Comparison of ENCODE assay signal across 22 mouse cellular contexts in genomic region chr6:47911650-47912049, GRCm38 (mm10).
"Had no signal": no experiment of that assay in that cellular context is flagged by ENCODE, and none has a peak within 500 bp of the region (broad histone marks: within the 10 kb centered on the region; RNA-seq: fewer than 3 reads in every experiment).

No protein-coding gene starts in this region.

- H3K4me1 ChIP-seq: limb, embryonic 12.5 days; limb, embryonic 15.5 days; midbrain, embryonic 12.5 days; midbrain, embryonic 15.5 days; neural tube, embryonic 12.5 days; neural tube, embryonic 15.5 days; stomach, embryonic 15.5 days had no signal

- DNase-seq: kidney, adult 8-10 months; kidney, postnatal 14 days; kidney, postnatal 4 days; left cerebral cortex, postnatal 4 days; liver, postnatal 0 days; lung, embryonic 14.5 days; lung, postnatal 10 days; lung, postnatal 36 days; right cerebral cortex, adult 18-20 months; right cerebral cortex, postnatal 14 days; right cerebral cortex, postnatal 4 days; thymus, adult 18-20 months; thymus, postnatal 36 days had no signal

- H3K4me2 ChIP-seq: limb, embryonic 12.5 days; limb, embryonic 15.5 days; liver, embryonic 11.5 days; lung, embryonic 14.5 days; midbrain, embryonic 12.5 days; midbrain, embryonic 15.5 days; neural tube, embryonic 12.5 days; neural tube, embryonic 15.5 days; stomach, embryonic 15.5 days had no signal

- H3K9me3 ChIP-seq: limb, embryonic 12.5 days; limb, embryonic 15.5 days; midbrain, embryonic 12.5 days; midbrain, embryonic 15.5 days; neural tube, embryonic 12.5 days; neural tube, embryonic 15.5 days; stomach, embryonic 15.5 days had no signal

- H3K4me3 ChIP-seq: limb, embryonic 12.5 days; limb, embryonic 15.5 days; midbrain, embryonic 12.5 days; midbrain, embryonic 15.5 days; neural tube, embryonic 12.5 days; neural tube, embryonic 15.5 days; stomach, embryonic 15.5 days had no signal

- H3K27ac ChIP-seq: limb, embryonic 12.5 days; limb, embryonic 15.5 days; liver, embryonic 14.5 days; midbrain, embryonic 12.5 days; midbrain, embryonic 15.5 days; neural tube, embryonic 12.5 days; neural tube, embryonic 15.5 days; stomach, embryonic 15.5 days had no signal

- ATAC-seq: liver, postnatal 0 days; midbrain, embryonic 15.5 days had no signal

- H3K9ac ChIP-seq: limb, embryonic 12.5 days; limb, embryonic 15.5 days; liver, embryonic 14.5 days; liver, postnatal 0 days; lung, embryonic 14.5 days; midbrain, embryonic 12.5 days; midbrain, embryonic 15.5 days; neural tube, embryonic 12.5 days; neural tube, embryonic 15.5 days; stomach, embryonic 15.5 days had no signal

- H3K27me3 ChIP-seq: limb, embryonic 12.5 days; limb, embryonic 15.5 days; midbrain, embryonic 12.5 days; midbrain, embryonic 15.5 days; neural tube, embryonic 12.5 days; neural tube, embryonic 15.5 days; stomach, embryonic 15.5 days had no signal
